Mouse (Mus musculus) bone marrow macrophage, adult 2 months (primary cell): Measurements from ENCODE around the gene Lrrc4.

Experiments
- CTCF ChIP-seq: IDR thresholded peaks from 2 replicates; pipeline ENCODE4 v1.5.1; 2012; ENCODE audit warnings: low read depth, mild to moderate bottlenecking, low read length, moderate library complexity
- POLR2A ChIP-seq: IDR thresholded peaks from 2 replicates; pipeline ENCODE4 v1.6.1; 2012; ENCODE audit warnings: mild to moderate bottlenecking, low read depth, low read length, borderline replicate concordance

GRCm38 (mm10) chr6:28756306-28757018 is 75.1 kb downstream of the Lrrc4 start:
- no peak for TF ChIP-seq CTCF
- no peak for TF ChIP-seq POLR2A
